Mouse (Mus musculus) left cerebral cortex, adult 8-10 months (tissue): ENCODE results near the gene Tenm4. TPM values are rescaled to one million over a fixed set of nuclear protein-coding genes. Genes with fewer than 3 reads are reported as not detected.

ENCODE experiments used
- DNase-seq, 2 experiments: peaks; one replicate each; pipeline ENCODE4 v3.0.0; 2022; ENCODE audit warnings: low spot score in 2 of 2
- total RNA-seq, 4 experiments: library from RNA; stranded (reverse); gene quantifications; 2 replicates each; pipeline ENCODE4 v1.2.4; 2022

Gene Tenm4
- total RNA-seq, 4 experiments from 2014 or later = 118 to 143 (median 135) TPM

- DNase-seq = peak; percentile 59 to 92
Measured at GRCm38 (mm10) chr7:96474560-96475089, 303.6 kb downstream of the Tenm4 start.

- DNase-seq = no peak
Measured at GRCm38 (mm10) chr7:96476987-96477613, 306.1 kb downstream of the Tenm4 start.

GRCm38 (mm10) chr7:96479139-96479538 lies 308.1 kb downstream of the Tenm4 start:
- no peak for DNase-seq

- DNase-seq = no peak
Measured at GRCm38 (mm10) chr7:96480351-96480983, 309.4 kb downstream of the Tenm4 start.

GRCm38 (mm10) chr7:96482953-96483352 lies 311.9 kb downstream of the Tenm4 start:
- no peak for DNase-seq

GRCm38 (mm10) chr7:96484006-96484581 lies 313.0 kb downstream of the Tenm4 start:
- no peak for DNase-seq

- no peak for DNase-seq
Measured at GRCm38 (mm10) chr7:96489348-96490076, 318.5 kb downstream of the Tenm4 start.

- DNase-seq = no peak
Measured at GRCm38 (mm10) chr7:96491896-96492295, 320.9 kb downstream of the Tenm4 start.

- no peak for DNase-seq
Measured at GRCm38 (mm10) chr7:96492696-96493095, 321.6 kb downstream of the Tenm4 start.

GRCm38 (mm10) chr7:96494057-96494456 lies 323.0 kb downstream of the Tenm4 start:
- peak in 1 of 2 experiments; percentile 40 for DNase-seq

GRCm38 (mm10) chr7:96500108-96500507 lies 329.1 kb downstream of the Tenm4 start:
- peak in 1 of 2 experiments; percentile 36 for DNase-seq

GRCm38 (mm10) chr7:96500797-96501196 lies 329.8 kb downstream of the Tenm4 start:
- DNase-seq = peak in 1 of 2 experiments; percentile 57

GRCm38 (mm10) chr7:96502321-96502973 lies 331.4 kb downstream of the Tenm4 start:
- no peak for DNase-seq

GRCm38 (mm10) chr7:96505538-96505937 lies 334.5 kb downstream of the Tenm4 start:
- no peak for DNase-seq

GRCm38 (mm10) chr7:96507046-96507445 lies 336.0 kb downstream of the Tenm4 start:
- DNase-seq = no peak

GRCm38 (mm10) chr7:96510396-96510795 lies 339.4 kb downstream of the Tenm4 start:
- DNase-seq = no peak

GRCm38 (mm10) chr7:96511018-96511609 lies 340.1 kb downstream of the Tenm4 start:
- no peak for DNase-seq

GRCm38 (mm10) chr7:96511953-96512511 lies 341.0 kb downstream of the Tenm4 start:
- no peak for DNase-seq

- DNase-seq = no peak
Measured at GRCm38 (mm10) chr7:96519216-96519615, 348.2 kb downstream of the Tenm4 start.

GRCm38 (mm10) chr7:96521956-96522355 lies 350.9 kb downstream of the Tenm4 start:
- DNase-seq = peak in 1 of 2 experiments; percentile 82
